Mouse (Mus musculus) erythroblast, embryonic 14.5 days (primary cell): ENCODE measurements at regions not wholly inside any gene's neighbourhood (a gene's known extent, or its start where the extent isn't known, plus 50 kb on each side); places are given as distances from the start of the nearest gene placed in this dataset.

ENCODE experiments used
- GATA1 ChIP-seq: IDR thresholded peaks from 2 replicates; pipeline ENCODE4 v1.6.1; 2012; ENCODE audit warnings: low read length, inconsistent platforms, mixed read lengths
- TAL1 ChIP-seq: IDR thresholded peaks from 3 replicates; pipeline ENCODE4 v1.6.1; 2012; ENCODE audit warnings: low read length, inconsistent platforms, mixed read lengths

DNA sequence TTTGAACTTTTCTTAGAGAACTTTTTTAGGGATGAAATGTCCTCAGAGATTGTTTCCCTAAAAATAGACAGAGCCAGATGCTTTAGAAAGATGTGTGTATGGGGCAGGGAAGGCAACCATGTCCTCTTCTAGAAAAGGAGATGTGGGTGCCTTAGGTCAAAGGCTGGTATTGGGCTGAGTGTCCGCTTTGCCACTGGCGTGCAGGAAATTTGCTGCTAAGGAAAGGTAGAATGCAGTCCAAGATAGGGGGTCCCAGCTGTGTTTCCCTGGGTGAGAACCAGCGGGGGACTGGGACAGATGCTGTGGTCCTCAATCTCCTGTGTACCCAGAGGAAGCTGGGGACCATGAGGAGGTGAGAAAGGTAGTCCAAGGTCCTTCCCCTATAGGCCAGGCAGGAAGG is 291.0 kb downstream of the Pdcd6ip start:
- no peak for TF ChIP-seq TAL1
- TF ChIP-seq GATA1, result no peak
